Mouse (Mus musculus) cerebellum, postnatal 4 days (tissue): ENCODE data around the gene Lrrc8a.

Experiments
- DNase-seq, 2 experiments: peaks; one replicate each; pipeline ENCODE4 v3.0.0; 2022; ENCODE audit warnings: low spot score in 2 of 2, mixed read lengths in 1 of 2

Lrrc8a gene

DNA sequence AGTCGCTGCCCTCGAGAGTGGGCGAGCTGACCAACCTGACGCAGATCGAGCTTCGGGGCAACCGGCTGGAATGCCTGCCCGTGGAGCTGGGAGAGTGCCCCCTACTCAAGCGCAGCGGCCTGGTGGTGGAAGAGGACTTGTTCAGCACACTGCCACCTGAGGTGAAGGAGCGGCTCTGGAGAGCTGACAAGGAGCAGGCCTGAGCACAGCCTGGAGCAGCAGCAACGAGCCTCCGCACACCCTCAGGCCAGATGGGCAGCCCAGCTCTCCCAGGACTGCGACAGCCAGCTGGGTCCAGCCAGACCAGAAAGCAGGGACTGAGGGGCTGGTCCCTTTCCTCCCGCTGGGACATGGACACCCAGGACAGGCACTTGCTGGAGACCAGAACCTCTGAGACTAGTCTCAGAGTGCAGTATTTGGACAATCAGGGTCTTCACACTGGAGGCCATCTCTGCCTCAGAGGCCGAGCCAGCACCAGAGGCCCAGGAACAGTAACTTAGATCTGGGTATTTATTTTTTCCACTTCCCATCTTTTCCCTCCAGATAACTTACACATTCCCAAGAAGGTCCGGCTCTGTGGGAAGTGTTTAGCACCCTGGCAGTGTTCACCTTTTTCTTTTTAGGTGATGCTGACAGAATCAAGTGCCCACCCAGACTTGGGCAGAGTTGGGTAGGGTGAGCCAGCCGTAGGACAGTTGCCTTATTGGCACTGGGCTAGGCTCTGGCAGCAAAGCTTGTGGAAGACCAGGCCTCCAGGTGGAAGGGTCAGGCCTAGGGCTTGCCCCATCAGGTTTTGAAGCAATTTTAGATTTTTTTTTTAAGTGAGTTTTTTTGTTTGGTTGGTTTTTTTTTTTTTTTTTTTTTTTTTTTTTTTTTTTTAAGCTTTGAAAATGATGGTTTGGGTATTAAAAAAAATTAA is 24.7 kb downstream of the Lrrc8a start:
- DNase-seq: peak in 1 of 2 experiments; percentile 31

DNA sequence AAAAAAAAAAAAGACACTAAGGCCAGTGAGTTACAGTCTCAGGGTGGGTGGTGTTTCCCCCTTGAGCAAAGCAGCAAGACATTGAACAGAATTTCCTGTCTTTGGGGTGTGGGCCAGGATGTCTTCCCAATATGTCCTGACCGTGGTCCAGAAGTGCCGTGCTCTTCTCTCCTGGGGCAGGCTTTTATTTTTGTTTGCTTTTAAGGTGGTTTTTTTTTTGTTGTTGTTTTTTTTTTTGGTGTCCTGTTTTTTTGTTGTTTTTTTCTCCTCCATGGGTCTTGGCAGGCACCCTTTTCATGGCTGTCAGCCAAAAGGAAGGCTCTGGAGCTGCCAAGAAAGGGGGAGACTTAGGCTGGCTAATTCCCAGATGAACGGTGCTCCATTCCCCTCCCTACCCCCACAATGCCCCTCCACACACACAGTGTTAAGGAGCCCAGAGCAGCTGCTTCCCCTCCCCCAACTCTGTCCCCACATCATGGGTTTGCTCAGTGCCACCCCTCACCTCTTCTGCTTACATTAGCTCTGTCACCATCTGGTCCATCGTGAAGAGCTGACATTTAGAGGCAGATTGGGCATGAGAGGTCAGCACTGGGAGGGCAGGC is 25.4 kb downstream of the Lrrc8a start:
- DNase-seq: peak in 1 of 2 experiments; percentile 86

DNA sequence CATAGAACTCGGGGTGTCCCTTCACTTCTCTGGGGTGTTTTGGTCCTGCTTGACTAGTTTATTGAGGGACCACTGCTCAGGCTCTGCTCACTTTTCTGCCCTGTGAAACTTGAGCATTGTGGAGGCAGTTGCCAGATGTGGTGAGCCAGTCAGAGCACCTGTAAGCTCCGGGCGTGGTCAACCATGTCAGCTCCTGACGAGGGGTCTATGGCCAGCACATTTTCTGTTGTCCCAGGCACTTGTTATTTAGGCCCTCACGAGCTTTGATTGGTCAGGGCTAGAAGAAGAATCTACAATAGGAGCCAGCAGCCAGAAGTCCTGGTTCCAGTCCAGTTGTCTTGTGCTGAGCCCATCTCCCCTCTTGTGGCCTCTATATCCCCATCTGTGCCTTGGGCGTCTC is 26.3 kb downstream of the Lrrc8a start:
- DNase-seq: no peak

DNA sequence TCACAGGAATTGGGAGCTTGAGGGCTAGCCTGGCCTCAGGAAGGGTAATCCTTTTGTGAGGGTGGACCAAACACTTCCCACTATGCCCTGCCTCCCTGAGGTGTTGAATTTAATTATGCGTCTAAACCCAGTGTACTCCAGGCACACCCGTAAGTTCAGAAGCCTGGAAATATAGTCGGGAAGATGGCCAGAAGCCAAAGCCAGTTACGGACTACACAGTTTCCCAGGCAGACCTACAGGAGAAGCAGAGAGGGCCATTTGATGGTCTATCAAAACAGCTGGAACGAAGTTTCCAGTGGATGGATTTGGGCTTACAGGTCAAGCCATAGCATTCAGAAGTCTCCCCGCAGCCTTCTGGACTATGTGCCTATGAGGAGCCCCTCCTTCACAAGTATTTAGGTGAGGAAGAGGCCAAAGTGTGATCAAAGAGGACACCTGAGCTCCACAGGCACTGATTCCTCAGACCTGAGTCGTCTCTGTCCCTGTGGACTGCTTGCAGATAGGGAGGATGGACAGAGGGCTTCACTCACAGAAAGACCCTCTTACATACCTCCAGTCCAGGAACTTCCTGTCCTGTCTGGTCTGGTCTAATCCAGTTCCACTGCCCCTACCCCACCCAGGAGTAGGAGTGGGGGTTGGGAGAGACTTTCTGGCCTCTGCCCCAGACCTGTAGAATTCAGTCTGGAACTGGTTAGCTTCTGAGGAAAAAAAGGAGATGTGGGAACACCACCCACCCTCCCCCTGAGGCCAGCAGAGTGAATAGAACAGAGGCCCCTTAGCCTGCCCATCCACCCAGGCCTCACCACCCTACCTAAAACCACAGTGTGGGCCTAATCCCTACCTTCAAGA is 27.4 kb downstream of the Lrrc8a start:
- DNase-seq: no peak

DNA sequence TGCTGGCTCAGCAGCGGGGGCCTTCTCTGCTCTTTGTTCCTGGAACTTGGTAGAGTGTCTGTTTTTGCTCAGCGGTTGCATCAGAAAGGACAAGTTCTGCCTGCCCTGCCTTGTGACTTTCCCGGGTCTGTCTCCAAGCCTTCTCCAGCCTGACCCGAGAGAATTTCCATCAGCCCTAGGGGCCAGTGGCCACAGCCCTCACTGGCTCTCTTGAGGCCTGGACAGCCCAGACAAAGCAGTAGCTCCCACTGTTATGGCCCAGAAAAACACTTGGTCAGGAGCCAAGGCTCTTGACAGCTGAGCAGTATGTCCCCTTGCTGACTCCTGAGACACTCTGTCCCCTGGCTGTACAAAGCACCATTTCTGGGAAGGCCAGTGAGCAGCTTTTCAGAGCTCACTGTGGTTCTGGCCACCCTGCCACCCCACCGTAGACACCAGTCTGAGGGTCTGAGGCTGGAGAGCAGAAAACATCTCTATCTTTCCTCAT is 28.3 kb downstream of the Lrrc8a start, which contains the start of gene Phyhd1:
TSS of gene Phyhd1 (plus strand) at position 437 of the 487 bp plus-strand sequence.
- DNase-seq: peak in 1 of 2 experiments; percentile 44

DNA sequence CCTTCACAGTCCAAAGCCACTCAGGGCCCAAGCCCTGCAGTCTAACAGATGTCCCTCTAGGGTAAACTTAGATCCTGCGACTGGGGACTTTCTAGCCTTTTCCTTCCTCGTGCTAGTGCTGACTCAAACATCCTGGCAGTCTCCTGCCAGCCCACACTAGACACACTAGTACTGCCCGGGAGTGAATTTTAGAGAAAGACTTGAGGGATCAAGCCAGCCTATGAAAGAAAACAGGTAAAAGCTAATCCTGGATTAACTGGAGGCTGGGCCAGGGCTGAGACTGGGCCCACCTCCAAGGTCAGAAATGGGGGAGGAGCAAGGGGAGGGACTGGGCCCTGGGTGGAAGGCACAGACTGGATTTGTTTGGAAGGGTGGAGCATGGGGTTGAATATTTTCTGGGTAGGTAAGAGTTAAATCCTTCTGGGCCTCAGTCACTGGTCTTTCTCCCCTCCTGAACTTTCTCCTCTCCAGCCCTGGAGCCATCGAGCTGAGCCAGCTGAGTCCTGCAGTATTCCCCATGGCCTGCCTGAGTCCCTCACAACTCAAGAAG is 29.0 kb downstream of the Lrrc8a start:
- DNase-seq: peak in 1 of 2 experiments; percentile 32

DNA sequence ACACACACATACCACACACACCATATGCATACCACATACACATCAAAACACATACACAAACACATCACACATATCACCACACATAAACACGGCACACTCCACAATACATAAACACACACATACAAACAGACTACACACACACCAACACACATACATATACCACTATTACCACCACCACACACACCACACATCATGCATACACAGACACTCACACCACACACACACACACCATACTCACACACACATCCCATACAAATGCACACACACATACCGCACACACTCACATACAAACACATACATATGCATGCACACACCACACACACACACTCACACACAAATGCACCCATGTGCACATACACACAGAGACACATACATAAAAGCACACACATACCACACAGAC is 30.0 kb downstream of the Lrrc8a start:
- no peak for DNase-seq

DNA sequence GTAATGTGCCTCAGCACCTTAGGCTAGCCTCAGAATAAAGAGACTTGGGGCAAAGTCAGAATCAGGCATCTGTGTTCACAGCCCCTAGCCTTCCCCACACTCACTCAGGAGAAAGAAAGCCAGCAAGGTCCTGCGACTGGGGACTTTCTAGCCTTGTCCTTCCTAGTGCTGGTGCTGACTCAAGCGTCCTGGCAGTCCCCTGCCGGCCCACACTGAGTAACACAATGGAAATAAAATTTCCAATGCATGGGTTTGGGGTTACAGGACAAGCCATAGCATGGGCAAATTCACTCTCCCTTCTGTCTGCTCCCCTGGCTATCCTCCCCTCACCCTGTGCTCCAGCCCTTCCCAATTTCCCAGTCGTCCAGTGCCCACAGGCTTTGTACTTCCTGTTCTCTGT is 30.9 kb downstream of the Lrrc8a start:
- no peak for DNase-seq

DNA sequence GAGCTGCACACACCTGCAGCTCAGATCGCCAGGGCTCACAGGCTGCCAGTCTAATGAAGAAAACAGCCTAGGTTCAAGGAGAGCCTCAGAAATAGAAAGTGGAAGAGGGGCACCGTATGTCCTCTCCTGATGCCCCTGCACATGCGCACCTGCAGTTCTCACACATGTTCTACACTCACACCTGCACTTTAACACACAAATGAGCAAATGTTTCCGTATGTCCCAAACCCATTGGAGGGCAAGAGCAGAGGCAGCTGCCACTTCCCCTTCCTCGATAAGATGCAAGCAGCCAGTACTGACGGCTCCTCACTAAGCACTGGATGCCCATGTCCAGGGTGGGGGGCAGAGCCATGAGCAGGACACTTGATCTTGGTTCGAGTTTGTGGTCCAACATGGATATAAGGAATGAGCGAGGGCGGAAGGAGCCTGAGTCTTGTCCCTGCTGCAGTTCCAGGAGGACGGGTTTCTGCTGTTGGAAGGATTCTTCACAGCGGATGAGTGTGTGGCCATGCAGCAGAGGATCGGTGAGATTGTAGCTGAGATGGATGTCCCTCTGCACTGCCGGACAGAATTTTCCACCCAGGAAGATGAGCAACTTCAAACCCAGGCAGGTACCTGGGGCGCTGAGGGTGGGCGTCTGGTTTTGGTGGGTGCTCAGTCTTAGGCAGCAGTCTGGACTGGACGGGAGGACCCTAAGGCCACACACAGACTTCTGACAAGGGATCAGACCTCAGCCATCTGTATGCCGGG is 31.9 kb downstream of the Lrrc8a start:
- no peak for DNase-seq

DNA sequence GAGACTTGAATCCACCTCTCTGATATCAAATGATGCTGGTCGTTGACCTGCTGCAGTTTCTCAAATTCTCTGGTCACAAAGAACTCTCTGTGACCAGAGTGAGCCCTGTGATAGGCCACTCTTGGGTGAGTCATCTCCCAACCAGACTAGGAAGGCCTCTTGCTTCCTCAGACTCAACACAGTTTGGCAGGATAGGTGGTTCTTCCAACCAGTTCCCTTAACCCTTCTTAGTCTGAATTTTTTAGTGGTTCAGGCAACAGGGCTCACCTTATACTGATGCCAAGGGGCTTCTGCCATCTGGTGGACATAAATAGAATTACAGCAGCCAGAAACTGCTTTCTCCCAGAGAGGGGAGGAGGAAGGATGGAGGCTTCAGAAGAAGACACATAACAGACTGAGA is 32.6 kb downstream of the Lrrc8a start:
- peak in 1 of 2 experiments; percentile 63 for DNase-seq

DNA sequence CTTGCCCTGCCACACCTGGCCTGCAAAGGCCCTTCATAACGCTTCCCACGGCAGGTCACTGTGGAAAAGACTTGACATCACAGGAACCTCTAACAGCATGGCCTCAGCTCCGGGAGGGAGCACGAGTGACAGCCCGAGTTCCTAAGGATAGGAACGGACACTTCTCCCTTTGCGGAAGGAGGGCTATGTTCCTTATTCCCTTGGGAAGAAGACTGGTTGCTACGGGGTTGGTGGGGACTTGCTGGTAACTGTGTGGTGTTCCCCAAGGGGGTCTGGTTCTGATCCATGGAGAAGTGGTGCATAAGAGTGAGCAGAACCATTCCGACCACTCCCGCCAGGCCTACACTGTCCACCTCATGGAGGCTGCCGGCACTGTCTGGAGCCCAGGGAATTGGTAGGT is 43.2 kb downstream of the Lrrc8a start, which contains the start of gene Gm28038:
TSS of gene Gm28038 (plus strand) at position 301 of the 400 bp plus-strand sequence.
- no peak for DNase-seq

DNA sequence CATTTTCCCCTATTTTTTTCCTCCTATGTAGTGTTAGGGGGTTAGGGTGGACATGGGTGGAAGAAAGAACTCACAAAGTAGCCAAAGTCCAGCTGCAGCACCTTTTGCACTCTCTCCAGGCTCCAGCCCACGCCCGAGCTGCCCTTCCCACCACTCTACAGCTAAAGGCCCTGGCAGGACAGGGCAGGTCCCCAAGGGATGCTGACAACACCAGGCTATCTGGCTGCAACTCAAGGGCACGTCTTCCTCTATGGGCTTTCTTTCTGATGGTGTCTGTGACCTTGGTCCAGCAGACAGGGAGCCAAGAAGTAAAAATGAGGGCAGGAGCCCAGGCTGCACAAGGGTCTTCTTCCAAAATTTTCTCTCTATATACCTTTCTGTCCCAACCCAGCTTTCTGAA is 44.1 kb downstream of the Lrrc8a start:
- DNase-seq: no peak

DNA sequence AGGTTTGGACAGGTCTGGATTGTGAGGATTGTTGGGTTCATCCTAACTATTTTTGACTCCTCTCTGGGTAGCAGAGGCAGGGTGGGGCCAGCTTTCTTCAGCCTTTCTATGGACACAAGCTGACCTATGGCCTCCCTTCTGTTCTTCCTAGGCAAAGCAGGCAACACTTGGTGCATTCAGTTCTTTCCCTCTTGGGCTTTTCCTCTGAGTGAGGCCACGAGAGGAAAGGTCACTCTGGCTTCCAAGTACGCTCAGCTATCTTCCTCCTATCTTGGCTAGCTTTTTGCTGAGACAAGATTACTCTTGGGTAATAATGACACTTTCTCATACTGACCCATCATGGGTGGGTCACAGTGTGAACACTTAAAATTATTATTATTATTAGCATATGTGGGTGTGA is 45.7 kb downstream of the Lrrc8a start:
- no peak for DNase-seq

DNA sequence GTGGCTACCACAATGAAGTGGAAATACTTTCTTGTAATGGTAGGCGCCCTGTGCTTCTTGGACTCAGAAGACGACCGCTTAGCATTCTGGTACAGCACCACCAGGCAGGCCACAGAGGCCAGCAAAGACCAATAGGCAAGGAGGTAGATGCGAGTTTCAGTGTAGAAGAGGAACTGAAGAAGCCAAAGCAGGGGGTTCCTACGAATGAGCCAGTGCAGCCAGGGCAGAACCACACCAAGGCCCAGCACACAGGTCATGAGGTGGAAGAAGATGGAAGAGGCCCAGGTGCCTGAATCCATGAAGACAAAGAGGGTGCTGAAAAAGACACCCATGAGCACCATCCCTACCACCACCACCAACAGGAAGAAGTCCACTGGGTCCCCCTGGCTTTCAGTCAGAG is 47.5 kb downstream of the Lrrc8a start:
- DNase-seq: no peak

DNA sequence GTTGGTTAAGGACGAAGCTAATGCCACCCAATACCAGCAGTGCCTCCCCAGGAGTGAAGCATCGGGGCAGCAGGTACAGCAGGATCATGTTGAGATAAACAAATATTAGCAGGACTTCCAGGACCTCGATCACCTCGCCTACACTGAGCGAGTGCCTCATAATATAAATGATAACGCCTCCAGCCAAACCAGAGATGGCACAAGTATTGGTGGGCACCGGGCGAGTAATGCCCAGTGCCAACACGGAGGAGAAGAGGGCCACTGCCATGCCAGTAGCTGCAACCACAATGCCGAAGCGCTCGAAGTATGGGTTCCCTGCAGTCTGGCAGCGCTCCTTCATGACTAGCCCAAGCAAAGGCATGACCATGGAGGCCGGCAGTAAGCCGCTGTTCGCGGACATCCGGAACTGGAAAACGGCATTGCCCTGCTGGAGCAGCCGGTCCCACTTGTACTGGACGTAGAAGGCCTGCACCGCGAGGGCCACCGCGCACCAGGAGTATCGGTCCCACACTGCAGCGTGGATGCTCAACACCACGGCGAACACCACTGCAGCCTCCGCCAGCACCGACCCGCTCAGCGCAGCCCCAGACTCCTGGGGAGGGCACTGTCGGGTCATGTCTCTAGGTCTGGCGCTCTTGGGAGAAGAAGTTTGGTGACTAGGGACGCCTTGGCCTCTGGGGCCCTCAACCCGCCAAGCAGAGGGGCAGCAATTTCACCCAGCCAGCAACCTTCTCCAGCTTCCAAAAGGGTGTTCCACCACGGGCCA is 48.1 kb downstream of the Lrrc8a start:
- peak in 1 of 2 experiments; percentile 15 for DNase-seq

DNA sequence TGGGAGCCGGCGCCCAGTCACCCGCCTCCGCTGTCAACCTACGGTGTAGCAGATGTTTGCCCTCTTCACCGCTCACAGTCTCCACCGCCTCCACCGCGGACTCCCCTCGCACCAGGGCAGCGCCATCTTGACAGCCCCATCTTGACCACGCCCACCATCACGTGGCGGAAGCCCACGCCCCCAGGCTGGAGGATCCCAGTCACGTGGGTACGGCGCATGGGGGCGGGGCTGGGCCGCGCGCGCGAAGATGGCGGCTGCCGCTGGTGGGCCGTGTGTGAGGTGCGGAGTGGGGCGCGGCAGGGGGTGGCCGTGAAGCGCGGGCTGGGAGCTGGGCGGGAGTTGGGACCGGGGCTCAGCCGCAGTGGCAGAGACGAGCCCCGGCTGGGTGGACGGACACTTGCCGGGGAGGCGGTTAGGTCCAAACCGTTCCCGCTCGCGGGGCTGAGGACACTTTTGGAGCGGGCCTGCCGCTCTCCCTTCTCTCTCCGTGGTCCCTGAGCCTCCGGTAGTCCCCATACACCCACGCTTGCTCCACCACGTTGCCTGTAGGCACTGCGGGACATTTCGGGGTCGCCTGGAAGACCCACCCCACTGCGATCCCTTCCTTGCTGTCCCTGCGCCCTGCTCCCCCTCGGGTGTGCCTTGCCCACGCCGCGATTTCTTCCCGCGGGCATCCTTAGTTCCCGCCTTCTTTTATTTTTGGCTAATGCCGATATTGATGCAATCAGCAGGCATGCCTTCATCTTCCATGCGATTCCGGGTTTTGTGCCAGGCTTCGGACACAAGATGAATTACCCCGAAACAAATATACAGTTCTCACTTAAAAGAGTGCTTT is 48.9 kb downstream of the Lrrc8a start, which contains the start of the genes Dolk and Nup188:
TSS of gene Dolk (minus strand) at position 143 of the 835 bp plus-strand sequence.
TSS of gene Nup188 (plus strand) at position 206 of the 835 bp plus-strand sequence.
- DNase-seq: peak; percentile 96 to 98

DNA sequence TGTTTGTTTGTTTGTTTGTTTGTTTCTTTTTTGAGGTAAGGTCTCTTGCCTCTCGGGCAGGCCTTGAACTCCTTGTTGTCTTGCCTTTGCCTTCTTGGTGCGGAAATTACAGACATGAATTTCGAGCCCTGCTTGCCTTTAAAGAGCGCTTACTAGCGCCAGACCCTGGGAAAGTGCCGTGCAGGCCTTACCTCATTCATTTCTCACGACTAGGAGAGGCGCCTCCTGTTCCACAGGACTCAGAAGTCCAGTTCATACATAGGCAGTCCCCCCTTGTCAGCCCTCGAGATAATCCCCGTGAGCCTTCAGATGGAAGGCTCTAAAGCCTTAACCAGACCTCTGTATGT is 49.5 kb downstream of the Lrrc8a start:
- DNase-seq: no peak

DNA sequence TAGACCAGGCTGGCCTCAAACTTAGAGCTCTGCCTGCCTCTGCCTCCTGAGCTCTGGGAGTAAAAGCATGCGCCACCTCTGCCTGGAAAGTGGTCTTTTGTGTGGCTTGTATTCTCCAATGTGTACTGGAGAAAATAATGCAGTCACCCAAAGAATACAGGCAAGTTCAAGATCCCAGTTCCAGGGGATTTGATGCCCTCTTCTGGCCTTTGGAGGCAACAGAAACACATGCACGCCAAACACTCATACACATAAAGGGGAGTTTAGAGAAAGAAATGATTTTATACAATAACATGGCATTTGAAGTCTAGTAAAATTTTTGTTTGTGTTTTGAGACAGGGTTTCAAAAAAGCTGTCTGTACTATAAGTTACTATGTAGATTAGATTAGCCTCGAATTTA is 62.0 kb downstream of the Lrrc8a start:
- no peak for DNase-seq

DNA sequence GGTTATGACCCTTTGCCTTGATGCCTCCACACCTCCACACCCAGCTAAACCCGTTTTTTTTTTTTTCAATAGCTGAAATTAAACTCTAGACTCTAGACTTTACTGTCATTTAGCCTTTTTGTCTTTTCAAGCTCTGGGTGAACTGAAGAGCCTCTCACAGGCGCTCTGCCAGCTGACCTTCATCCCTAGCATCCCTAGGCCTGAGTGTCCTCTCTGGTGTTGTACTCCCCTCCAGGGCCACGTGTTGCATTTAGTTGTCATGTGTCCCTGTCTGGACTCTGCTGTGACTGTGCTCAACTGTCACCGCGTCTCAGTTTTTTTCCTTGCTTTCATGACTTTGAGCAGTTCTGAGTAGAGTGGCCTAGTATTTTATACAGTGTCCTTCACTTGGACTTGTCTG is 62.5 kb downstream of the Lrrc8a start:
- DNase-seq: no peak
